Mouse (Mus musculus) heart, postnatal 25 days (tissue): ENCODE data around the gene Ppdpf. TPM values are rescaled to one million over a fixed set of nuclear protein-coding genes. Genes with fewer than 3 reads are reported as not detected.
A peak's percentile ranks its signal among the peaks of the same experiment; 100 is the strongest.
"Not testable (repeated sequence)": the region's sequence is repeated elsewhere in the genome, so short reads cannot be mapped to it uniquely, and the experiment has no call there.

ENCODE experiments used
- DNase-seq: peaks from one replicate; pipeline ENCODE4 v3.0.0; 2022; ENCODE audit warnings: low spot score
- intact Hi-C: fragments of 180-260 bp; cut with DNase I; formaldehyde crosslinking; loops from one replicate; pipeline ENCODE4 v1.15.1; 2025
- total RNA-seq, 2 experiments: library from RNA; stranded (reverse); gene quantifications; 2 replicates each; pipeline ENCODE4 v1.2.3; 2021

Ppdpf gene
- total RNA-seq, 2 experiments from 2014 or later, result 52.0 to 55.5 TPM

- intact Hi-C loops, result no loop called here
- DNase-seq, result no peak
Measured at GRCm38 (mm10) chr2:181158471-181158870, 28.6 kb upstream of the Ppdpf start.

- DNase-seq, result no peak
Measured at GRCm38 (mm10) chr2:181159091-181159514, 27.9 kb upstream of the Ppdpf start.

GRCm38 (mm10) chr2:181159771-181160170 lies 27.3 kb upstream of the Ppdpf start:
- DNase-seq, result no peak
- intact Hi-C loops, result loop anchor here (2.0 kb wide), 1 partner anchor 23 kb away; no protein-coding TSS in a partner anchor

More at GRCm38 (mm10) chr2:181159091-181159514, 27.9 kb upstream of the Ppdpf start:
- intact Hi-C loops, result no loop called here

GRCm38 (mm10) chr2:181160821-181161220 lies 26.2 kb upstream of the Ppdpf start:
- intact Hi-C loops, result loop anchor here (2.0 kb wide), 1 partner anchor 22 kb away; no protein-coding TSS in a partner anchor
- no peak for DNase-seq

- intact Hi-C loops, result no loop called here
- DNase-seq, result no peak
Measured at GRCm38 (mm10) chr2:181166469-181166868, 20.6 kb upstream of the Ppdpf start.

GRCm38 (mm10) chr2:181174646-181175045 lies 12.4 kb upstream of the Ppdpf start:
- intact Hi-C loops, result no loop called here
- DNase-seq, result no peak

- DNase-seq, result no peak
- intact Hi-C loops, result no loop called here
Measured at GRCm38 (mm10) chr2:181178015-181178414, 9.0 kb upstream of the Ppdpf start.

- DNase-seq, result no peak
- intact Hi-C loops, result no loop called here
Measured at GRCm38 (mm10) chr2:181178471-181178870, 8.6 kb upstream of the Ppdpf start.

GRCm38 (mm10) chr2:181180898-181181297 lies 6.1 kb upstream of the Ppdpf start:
- no peak for DNase-seq
- intact Hi-C loops, result no loop called here

- DNase-seq, result peak; percentile 71
- intact Hi-C loops, result loop anchor here (1.0 to 5.0 kb wide), 4 partner anchors 51 to 148 kb away; partner anchors contain the start of gene Rtel1
Measured at GRCm38 (mm10) chr2:181186635-181187034, 412 bp upstream of the Ppdpf start.

GRCm38 (mm10) chr2:181188681-181189080 lies 1.6 kb downstream of the Ppdpf start:
- intact Hi-C loops, result loop anchor here (5.0 kb wide), 2 partner anchors 49 to 129 kb away; partner anchors contain the start of gene Rtel1
- no peak for DNase-seq

GRCm38 (mm10) chr2:181189321-181189720 lies 2.3 kb downstream of the Ppdpf start:
- intact Hi-C loops, result loop anchor here (5.0 kb wide), 2 partner anchors 48 to 128 kb away; partner anchors contain the start of gene Rtel1
- no peak for DNase-seq

- DNase-seq, result not testable (repeated sequence)
- intact Hi-C loops, result loop anchor here (2.0 kb wide), 1 partner anchor 21 kb away; the partner anchor contains the start of gene Srms
Measured at GRCm38 (mm10) chr2:181191385-181191784, 4.3 kb downstream of the Ppdpf start.

- no peak for DNase-seq
Measured at GRCm38 (mm10) chr2:181191936-181192335, 4.9 kb downstream of the Ppdpf start.

GRCm38 (mm10) chr2:181193044-181193443 lies 6.0 kb downstream of the Ppdpf start:
- intact Hi-C loops, result no loop called here
- no peak for DNase-seq

More at GRCm38 (mm10) chr2:181191936-181192335, 4.9 kb downstream of the Ppdpf start:
- intact Hi-C loops, result loop anchor here (2.0 kb wide), 1 partner anchor 21 kb away; the partner anchor contains the start of gene Srms

GRCm38 (mm10) chr2:181196628-181197300 lies 9.7 kb downstream of the Ppdpf start:
- intact Hi-C loops, result no loop called here

GRCm38 (mm10) chr2:181201606-181202005 lies 14.6 kb downstream of the Ppdpf start:
- intact Hi-C loops, result no loop called here

More at GRCm38 (mm10) chr2:181196628-181197300, 9.7 kb downstream of the Ppdpf start:
- no peak for DNase-seq

GRCm38 (mm10) chr2:181202422-181202821 lies 15.4 kb downstream of the Ppdpf start, which contains the start of gene Ptk6:
TSS of gene Ptk6 (minus strand) at chr2:181202789.
- no peak for DNase-seq
- intact Hi-C loops, result no loop called here

More at GRCm38 (mm10) chr2:181201606-181202005, 14.6 kb downstream of the Ppdpf start:
- no peak for DNase-seq

- intact Hi-C loops, result no loop called here
- DNase-seq, result no peak
Measured at GRCm38 (mm10) chr2:181202886-181203285, 15.8 kb downstream of the Ppdpf start.

- DNase-seq, result no peak
- intact Hi-C loops, result no loop called here
Measured at GRCm38 (mm10) chr2:181205678-181206077, 18.6 kb downstream of the Ppdpf start.

- DNase-seq, result no peak
- intact Hi-C loops, result no loop called here
Measured at GRCm38 (mm10) chr2:181206118-181206517, 19.1 kb downstream of the Ppdpf start.
